Mouse (Mus musculus) intestine, embryonic 14.5 days (tissue): Measurements from ENCODE around the gene 4930442H23Rik. TPM values are rescaled to one million over a fixed set of nuclear protein-coding genes. Genes with fewer than 3 reads are reported as not detected.

ENCODE experiments used
- ATAC-seq: fragments of 200-750 bp; cut with Nextera tagmentation; replicated peaks from 2 replicates; pipeline ENCODE4 v1.8.0; 2017; ENCODE audit warnings: low read depth, moderate number of reproducible peaks, moderate TSS enrichment, moderate library complexity; ENCODE audit not compliant: low FRiP score, low TSS enrichment
- DNase-seq: peaks from one replicate; pipeline ENCODE4 v3.0.0-alpha.2; 2018; ENCODE audit warnings: low spot score
- H3K27ac ChIP-seq: fragments of 300-500 bp; sonication (generic); 2 replicates; pipeline ENCODE4 v1.5.1; 2014; ENCODE audit warnings: low read depth, mild to moderate bottlenecking, control low read depth
- H3K27me3 ChIP-seq: fragments of 300-500 bp; sonication (generic); replicated peaks from 2 replicates; pipeline ENCODE4 v1.6.1; 2014; ENCODE audit warnings: low read length, control low read depth; ENCODE audit not compliant: control insufficient read depth, insufficient read depth
- H3K36me3 ChIP-seq: fragments of 300-500 bp; sonication (generic); 2 replicates; pipeline ENCODE4 v1.6.1; 2014; ENCODE audit warnings: low read length, control low read depth; ENCODE audit not compliant: control insufficient read depth, insufficient read depth
- H3K4me1 ChIP-seq: fragments of 300-500 bp; sonication (generic); replicated peaks from 2 replicates; pipeline ENCODE4 v1.6.1; 2014; ENCODE audit warnings: low read length, control low read depth, mixed read lengths; ENCODE audit not compliant: control insufficient read depth, insufficient read depth
- H3K4me2 ChIP-seq: fragments of 300-500 bp; sonication (generic); 2 replicates; pipeline ENCODE4 v1.6.1; 2014; ENCODE audit warnings: low read length
- H3K4me3 ChIP-seq: fragments of 300-500 bp; sonication (generic); 2 replicates; pipeline ENCODE4 v1.5.1; 2014; ENCODE audit warnings: low read depth, low read length, control low read depth, mixed read lengths
- H3K9ac ChIP-seq: fragments of 300-500 bp; sonication (generic); 2 replicates; pipeline ENCODE4 v1.6.1; 2014; ENCODE audit warnings: mild to moderate bottlenecking, low read length
- H3K9me3 ChIP-seq: fragments of 300-500 bp; sonication (generic); 2 replicates; pipeline ENCODE4 v1.6.1; 2016; ENCODE audit warnings: low read length, control low read depth; ENCODE audit not compliant: control insufficient read depth
- WGBS: fragments of 180-500 bp; shearing (Covaris S2); extraction: QIAGEN DNeasy Blood & Tissue Kit; methylation state at CpG from one replicate; pipeline ENCODE4 v1.1.7; 2014; 5-methylcytosine and 5-hydroxymethylcytosine counted together
- polyA plus RNA-seq: library from polyadenylated mRNA; unstranded; fragments of >200 nt; fragmentation: Nextera tagmentation; extraction: Ambion mirVana; gene quantifications from 2 replicates; pipeline ENCODE4 v1.2.1, GENCODE M21; 2014

4930442H23Rik gene
- polyA plus RNA-seq, 1 experiment from 2014 or later: not detected

- no peaks in the 10 kb centered on the region for H3K27me3 ChIP-seq
- DNase-seq (no peak), ATAC-seq (peak; percentile 24; the same call in 1 of the 2 replicates)
- peaks cover 9% of the 10 kb centered on the region; the same call in 1 of the 2 replicates for H3K4me1 ChIP-seq
- peaks cover 65% of the 10 kb centered on the region for H3K36me3 ChIP-seq
- 79% methylated on average over 4 of the region's 4 CpGs for WGBS
- H3K9ac ChIP-seq: no peak overlapping the region
- no peak overlapping the region for H3K4me3 ChIP-seq
- peak overlapping the region; percentile 61; the same call in 1 of the 2 replicates for H3K27ac ChIP-seq
- H3K4me2 ChIP-seq: peak overlapping the region; percentile 20
- H3K9me3 ChIP-seq: no peaks in the 10 kb centered on the region
Measured at GRCm38 (mm10) chr10:81146296-81146695, 37.4 kb downstream of the 4930442H23Rik start.

- DNase-seq (no peak), ATAC-seq (peak; percentile 52)
- peak overlapping the region; percentile 61; the same call in 1 of the 2 replicates for H3K27ac ChIP-seq
- 57% methylated on average over 7 of the region's 7 CpGs for WGBS
- no peaks in the 10 kb centered on the region for H3K9me3 ChIP-seq
- no peak overlapping the region for H3K9ac ChIP-seq
- H3K4me3 ChIP-seq: no peak overlapping the region
- no peaks in the 10 kb centered on the region for H3K27me3 ChIP-seq
- H3K4me1 ChIP-seq: peaks cover 13% of the 10 kb centered on the region
- H3K4me2 ChIP-seq: 0 out of 2 replicates have a peak overlapping the region, but pooled peaks have one; percentile 3
- peaks cover 65% of the 10 kb centered on the region for H3K36me3 ChIP-seq
Measured at GRCm38 (mm10) chr10:81145778-81146177, 37.9 kb downstream of the 4930442H23Rik start.

GRCm38 (mm10) chr10:81145307-81145706 is 38.3 kb downstream of the 4930442H23Rik start:
- H3K4me2 ChIP-seq: 0 out of 2 replicates have a peak overlapping the region, but pooled peaks have one; percentile 3
- H3K4me3 ChIP-seq: no peak overlapping the region

GRCm38 (mm10) chr10:81144667-81145066 is 39.0 kb downstream of the 4930442H23Rik start:
- no peak overlapping the region for H3K4me3 ChIP-seq
- 90% methylated on average over 27 of the region's 27 CpGs for WGBS
- no peaks in the 10 kb centered on the region for H3K9me3 ChIP-seq
- ATAC-seq (no peak), DNase-seq (no peak)
- H3K27ac ChIP-seq: no peak overlapping the region
- H3K4me2 ChIP-seq: no peak overlapping the region
- H3K36me3 ChIP-seq: peaks cover 62% of the 10 kb centered on the region
- no peak overlapping the region for H3K9ac ChIP-seq
- H3K27me3 ChIP-seq: no peaks in the 10 kb centered on the region
- peaks cover 24% of the 10 kb centered on the region for H3K4me1 ChIP-seq

More at GRCm38 (mm10) chr10:81145307-81145706, 38.3 kb downstream of the 4930442H23Rik start:
- DNase-seq (no peak), ATAC-seq (no peak)
- peaks cover 65% of the 10 kb centered on the region for H3K36me3 ChIP-seq
- H3K4me1 ChIP-seq: peaks cover 18% of the 10 kb centered on the region
- no peaks in the 10 kb centered on the region for H3K27me3 ChIP-seq
- no peak overlapping the region for H3K27ac ChIP-seq
- 93% methylated on average over 6 of the region's 6 CpGs for WGBS
- no peak overlapping the region for H3K9ac ChIP-seq
- H3K9me3 ChIP-seq: no peaks in the 10 kb centered on the region

- H3K36me3 ChIP-seq: peaks cover 55% of the 10 kb centered on the region
- DNase-seq: no peak
- H3K9me3 ChIP-seq: no peaks in the 10 kb centered on the region
- H3K4me2 ChIP-seq: no peak overlapping the region
- no peak overlapping the region for H3K27ac ChIP-seq
- no peak overlapping the region for H3K4me3 ChIP-seq
- no peak for ATAC-seq
- no peaks in the 10 kb centered on the region for H3K27me3 ChIP-seq
- H3K4me1 ChIP-seq: peaks cover 32% of the 10 kb centered on the region
- WGBS: 95% methylated on average over 52 of the region's 52 CpGs
- no peak overlapping the region for H3K9ac ChIP-seq
Measured at GRCm38 (mm10) chr10:81143845-81144437, 39.7 kb downstream of the 4930442H23Rik start.

- Histone ChIP-seq H3K36me3 (peaks cover 47% of the 10 kb centered on the region), H3K27ac (no peak overlapping the region), H3K4me3 (no peak overlapping the region), H3K4me2 (no peak overlapping the region), H3K9me3 (no peaks in the 10 kb centered on the region), H3K4me1 (peaks cover 39% of the 10 kb centered on the region), H3K27me3 (no peaks in the 10 kb centered on the region), H3K9ac (no peak overlapping the region)
- DNase-seq (no peak), ATAC-seq (no peak)
- WGBS: 91% methylated on average over 7 of the region's 7 CpGs
Measured at GRCm38 (mm10) chr10:81143157-81143633, 40.5 kb downstream of the 4930442H23Rik start.

GRCm38 (mm10) chr10:81142551-81142981 is 41.1 kb downstream of the 4930442H23Rik start:
- H3K27me3 ChIP-seq: no peaks in the 10 kb centered on the region
- H3K36me3 ChIP-seq: peaks cover 41% of the 10 kb centered on the region
- no peaks in the 10 kb centered on the region for H3K9me3 ChIP-seq
- ATAC-seq (no peak), DNase-seq (no peak)
- 0 out of 2 replicates have a peak overlapping the region, but pooled peaks have one; percentile 9 for H3K27ac ChIP-seq
- no peak overlapping the region for H3K9ac ChIP-seq
- H3K4me2 ChIP-seq: no peak overlapping the region
- peaks cover 40% of the 10 kb centered on the region for H3K4me1 ChIP-seq
- WGBS: 84% methylated on average over 5 of the region's 5 CpGs
- H3K4me3 ChIP-seq: no peak overlapping the region

GRCm38 (mm10) chr10:81141455-81142210 is 42.0 kb downstream of the 4930442H23Rik start:
- Histone ChIP-seq H3K4me3 (no peak overlapping the region), H3K27ac (no peak overlapping the region), H3K4me2 (peak overlapping the region; percentile 73), H3K9ac (no peak overlapping the region), H3K9me3 (no peaks in the 10 kb centered on the region), H3K36me3 (peaks cover 32% of the 10 kb centered on the region), H3K27me3 (no peaks in the 10 kb centered on the region), H3K4me1 (peaks cover 40% of the 10 kb centered on the region)
- no peak for DNase-seq
- no peak for ATAC-seq
- 78% methylated on average over 7 of the region's 7 CpGs for WGBS
